Mouse (Mus musculus) gastrocnemius, adult 8-10 months (tissue): Measurements from ENCODE around the gene Slc41a2. TPM values are rescaled to one million over a fixed set of nuclear protein-coding genes. Genes with fewer than 3 reads are reported as not detected.

Experiments
- DNase-seq, 2 experiments: peaks; one replicate each; pipeline ENCODE4 v3.0.0; 2022; ENCODE audit warnings: low spot score in 2 of 2
- total RNA-seq, 4 experiments: library from RNA; stranded (reverse); gene quantifications; 2 replicates each; pipeline ENCODE4 v1.2.4; 2022

Slc41a2 gene
- total RNA-seq, 4 experiments from 2014 or later: 0.35 to 0.76 (median 0.36) TPM

- no peak for DNase-seq
Observed at GRCm38 (mm10) chr10:83320396-83320795, 17.3 kb downstream of the Slc41a2 start.

- no peak for DNase-seq
Observed at GRCm38 (mm10) chr10:83313033-83313432, 24.6 kb downstream of the Slc41a2 start.

DNA sequence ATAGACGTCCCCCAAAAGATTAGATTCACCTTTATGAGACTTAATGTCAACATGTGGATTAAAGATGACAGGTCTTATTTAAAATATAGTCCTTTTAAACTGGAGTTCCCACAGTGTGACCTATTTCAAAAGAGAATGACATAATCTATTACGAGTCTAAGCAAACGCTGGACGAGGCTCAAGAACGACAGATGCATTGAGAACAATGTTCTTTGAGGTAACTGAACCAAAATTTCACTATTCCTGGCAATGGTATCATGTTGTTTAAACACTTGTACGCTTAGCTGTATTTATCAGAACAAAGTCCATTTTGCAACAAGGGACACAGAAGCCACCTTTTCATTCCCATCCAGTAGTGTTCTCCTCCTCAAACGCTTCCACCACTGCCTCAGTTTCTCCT lies 27.3 kb downstream of the Slc41a2 start:
- no peak for DNase-seq

- DNase-seq: no peak
Observed at GRCm38 (mm10) chr10:83301687-83302086, 36.0 kb downstream of the Slc41a2 start.

DNA sequence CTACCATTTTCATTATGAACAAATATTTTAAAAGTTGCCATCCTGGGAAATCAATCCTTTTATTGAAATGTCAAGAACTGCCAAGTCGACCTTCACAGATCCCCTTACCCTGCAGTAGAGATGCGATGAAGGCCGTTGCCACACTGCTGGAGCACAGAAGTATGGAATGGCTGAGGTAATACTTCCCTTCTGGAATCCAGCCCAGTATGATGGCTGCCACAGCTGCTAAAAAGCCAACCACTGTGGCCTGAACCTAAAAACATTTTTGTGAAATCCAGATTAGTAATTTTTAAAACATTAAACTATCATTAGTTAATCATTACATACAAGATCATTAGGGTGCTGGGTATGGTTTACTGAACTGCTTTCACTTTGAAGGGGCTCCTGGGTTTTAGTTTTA lies 36.6 kb downstream of the Slc41a2 start:
- DNase-seq: no peak

DNA sequence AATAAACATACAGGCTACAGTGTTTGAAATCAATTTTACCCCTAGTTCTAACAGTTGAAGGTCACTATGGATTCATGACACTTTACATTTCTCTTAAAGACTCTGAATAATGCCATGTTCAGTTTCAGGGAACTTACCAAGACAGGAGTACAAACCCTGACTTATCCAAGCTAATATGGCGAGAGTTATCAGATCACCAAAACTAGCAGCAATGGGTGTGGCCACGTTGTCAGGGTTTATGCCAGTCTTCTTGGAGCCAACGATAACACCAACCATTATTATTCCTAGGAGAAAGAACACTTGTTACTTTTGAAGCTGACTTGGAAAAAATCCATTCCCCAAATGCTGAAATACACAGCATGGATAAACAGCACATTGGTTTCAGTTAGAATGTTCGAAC lies 40.7 kb downstream of the Slc41a2 start:
- DNase-seq: no peak

DNA sequence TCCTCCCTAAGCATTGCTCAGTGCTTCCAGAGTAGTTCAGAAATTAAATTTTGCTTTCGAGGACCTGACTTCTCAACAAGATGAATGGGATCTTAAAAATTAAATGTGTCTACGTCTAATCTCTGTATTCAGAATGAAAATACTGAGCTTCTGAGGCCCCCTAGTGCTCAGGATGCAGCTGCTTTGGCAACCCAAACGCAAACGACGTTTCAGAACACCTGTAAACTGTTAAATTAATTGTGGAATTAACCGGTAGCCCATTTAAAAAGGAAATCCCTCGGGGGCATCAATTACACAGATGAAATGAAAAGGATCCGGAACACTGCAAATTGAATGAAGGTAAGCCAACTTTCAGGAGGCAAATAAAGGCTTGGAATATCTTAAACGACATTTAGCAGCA lies 42.9 kb downstream of the Slc41a2 start:
- no peak for DNase-seq

GRCm38 (mm10) chr10:83293352-83293751 lies 44.3 kb downstream of the Slc41a2 start:
- DNase-seq: no peak

DNA sequence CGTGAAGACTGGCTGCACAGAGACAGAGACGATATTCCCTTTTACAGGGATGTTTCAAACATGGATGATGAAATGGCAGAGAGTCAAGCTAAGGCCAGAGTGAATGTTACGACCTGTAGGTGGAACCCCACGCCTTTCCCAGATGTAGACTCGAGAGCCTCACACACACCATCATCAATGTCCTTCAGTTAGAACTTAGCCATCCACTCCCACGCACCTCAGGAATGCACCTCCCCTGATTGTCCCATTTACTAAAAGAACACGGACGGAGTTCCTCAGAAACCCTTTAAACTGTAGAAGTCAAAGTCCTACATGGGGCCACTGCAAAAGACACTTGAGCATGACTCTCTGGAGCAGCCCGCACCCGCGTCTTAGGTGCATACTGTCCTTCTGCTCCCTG lies 46.0 kb downstream of the Slc41a2 start:
- DNase-seq: no peak

- DNase-seq: no peak
Observed at GRCm38 (mm10) chr10:83287828-83288227, 49.9 kb downstream of the Slc41a2 start.

- no peak for DNase-seq
Observed at GRCm38 (mm10) chr10:83286399-83286798, 51.3 kb downstream of the Slc41a2 start.

- no peak for DNase-seq
Observed at GRCm38 (mm10) chr10:83285724-83286256, 51.9 kb downstream of the Slc41a2 start.

GRCm38 (mm10) chr10:83284916-83285315 lies 52.8 kb downstream of the Slc41a2 start:
- no peak for DNase-seq

DNA sequence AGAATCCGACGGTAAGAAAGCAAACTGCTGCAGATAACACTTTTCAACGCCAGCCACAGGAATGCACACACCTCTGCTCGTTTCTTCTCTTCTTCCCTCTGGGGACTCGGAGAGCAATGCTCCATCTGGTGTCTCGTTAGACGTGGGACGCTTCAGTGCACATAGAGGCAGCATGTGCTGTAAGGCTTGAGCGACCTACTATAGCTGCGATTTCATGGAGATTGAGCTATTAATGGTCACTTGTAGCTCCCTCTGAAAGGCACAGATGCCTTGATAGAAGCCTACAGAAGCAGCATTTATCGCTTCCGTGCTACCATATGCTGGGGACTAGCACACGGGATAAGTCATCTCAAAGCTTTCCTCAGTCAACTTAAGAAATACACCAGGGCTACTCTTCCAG lies 71.0 kb downstream of the Slc41a2 start:
- no peak for DNase-seq

DNA sequence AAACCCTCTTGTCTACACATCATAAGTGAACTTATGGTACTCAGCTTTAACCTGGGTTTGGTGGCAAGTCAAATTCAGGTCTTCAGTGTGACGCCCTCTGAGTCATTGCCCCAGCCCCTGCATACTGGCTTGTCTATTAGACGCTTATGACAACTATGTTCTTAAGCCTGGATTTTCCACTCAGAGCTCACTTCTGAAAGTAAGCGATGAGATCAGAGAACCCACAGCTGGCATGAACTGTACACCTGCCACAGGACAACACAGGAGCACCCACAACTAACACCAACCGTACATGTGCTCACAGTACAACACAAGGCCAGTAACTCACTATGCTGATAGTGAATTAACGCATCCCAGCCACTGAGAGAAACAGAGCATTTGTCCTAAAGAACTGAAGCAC lies 71.4 kb downstream of the Slc41a2 start:
- no peak for DNase-seq

GRCm38 (mm10) chr10:83264680-83265079 lies 73.0 kb downstream of the Slc41a2 start:
- DNase-seq: no peak

DNA sequence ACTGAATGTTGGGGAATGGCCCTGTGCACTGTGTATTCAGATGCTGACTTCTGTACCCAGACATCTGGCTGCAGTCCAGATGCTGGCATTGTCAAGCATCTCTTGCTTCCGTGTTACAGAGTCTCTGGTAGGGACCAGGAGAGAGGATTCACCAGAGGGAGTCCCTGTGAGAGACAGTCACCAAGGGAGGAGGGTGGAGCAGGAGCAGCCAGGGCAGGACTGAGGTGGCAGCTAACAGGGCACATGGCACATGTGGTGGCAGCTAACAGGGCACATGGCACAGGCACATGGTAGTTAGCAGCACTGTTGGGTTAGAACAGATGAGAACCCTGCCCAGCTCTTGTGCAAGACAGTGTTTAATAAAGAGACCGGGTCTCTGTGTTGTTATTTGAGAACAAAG lies 73.6 kb downstream of the Slc41a2 start:
- DNase-seq: no peak

- no peak for DNase-seq
Observed at GRCm38 (mm10) chr10:83261264-83261663, 76.4 kb downstream of the Slc41a2 start.

DNA sequence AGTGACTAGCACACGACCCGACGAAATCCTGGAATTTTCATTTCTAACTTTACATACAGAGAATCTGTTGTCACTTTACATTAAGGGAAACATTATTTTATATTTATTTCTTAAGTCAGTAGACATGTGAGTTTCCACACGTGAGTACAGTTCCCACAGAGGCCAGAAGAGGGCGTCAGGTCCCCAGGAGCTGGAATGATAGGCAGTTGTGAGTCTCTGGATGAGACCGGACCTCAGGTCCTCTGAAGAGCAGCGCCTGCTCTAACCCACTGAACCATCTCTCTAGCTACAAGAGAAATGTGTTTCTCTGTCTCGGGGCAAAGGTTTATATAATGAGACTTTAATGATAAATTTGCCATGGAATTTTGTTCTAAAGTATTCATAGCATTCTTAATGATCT lies 86.3 kb downstream of the Slc41a2 start:
- no peak for DNase-seq

GRCm38 (mm10) chr10:83248036-83248435 lies 89.6 kb downstream of the Slc41a2 start:
- DNase-seq: no peak

DNA sequence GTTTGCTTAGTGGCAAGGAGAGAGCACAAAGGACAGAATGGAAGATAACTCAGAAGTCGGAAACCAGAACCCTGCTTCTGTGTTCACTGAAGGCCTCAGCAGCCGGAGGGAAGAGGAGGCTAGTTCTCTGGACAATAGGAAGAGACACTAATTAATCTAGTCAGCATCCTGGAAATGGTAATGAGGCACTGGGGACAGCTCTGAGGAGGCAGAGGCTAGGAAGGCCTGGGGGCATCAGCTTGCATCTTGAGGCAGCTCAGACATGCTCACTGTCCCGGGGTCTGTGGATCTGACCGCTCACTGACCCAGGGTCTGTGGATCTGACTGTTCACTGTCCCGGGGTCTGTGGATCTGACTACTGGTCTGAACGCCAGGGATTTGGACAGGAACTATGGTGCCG lies 92.0 kb downstream of the Slc41a2 start:
- no peak for DNase-seq

DNA sequence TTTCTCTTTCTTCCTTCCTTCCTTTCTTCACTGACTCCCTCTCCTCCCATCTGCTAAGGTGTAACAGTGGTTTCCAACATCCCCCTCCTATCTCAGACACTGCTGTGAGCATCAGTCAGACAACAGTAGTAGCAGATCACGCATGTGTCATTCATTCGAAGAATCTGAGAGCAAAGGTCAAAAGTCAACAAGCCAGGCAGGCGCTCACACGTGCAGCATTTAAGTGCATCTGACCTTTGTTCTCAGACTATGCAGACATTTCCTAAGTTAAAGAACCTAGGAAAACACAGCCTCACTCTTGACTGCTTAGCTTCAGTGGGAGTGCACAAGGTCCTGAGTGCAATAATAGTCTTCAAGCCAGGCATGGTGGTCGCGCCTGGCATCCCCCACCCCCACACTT lies 93.6 kb downstream of the Slc41a2 start:
- DNase-seq: no peak

DNA sequence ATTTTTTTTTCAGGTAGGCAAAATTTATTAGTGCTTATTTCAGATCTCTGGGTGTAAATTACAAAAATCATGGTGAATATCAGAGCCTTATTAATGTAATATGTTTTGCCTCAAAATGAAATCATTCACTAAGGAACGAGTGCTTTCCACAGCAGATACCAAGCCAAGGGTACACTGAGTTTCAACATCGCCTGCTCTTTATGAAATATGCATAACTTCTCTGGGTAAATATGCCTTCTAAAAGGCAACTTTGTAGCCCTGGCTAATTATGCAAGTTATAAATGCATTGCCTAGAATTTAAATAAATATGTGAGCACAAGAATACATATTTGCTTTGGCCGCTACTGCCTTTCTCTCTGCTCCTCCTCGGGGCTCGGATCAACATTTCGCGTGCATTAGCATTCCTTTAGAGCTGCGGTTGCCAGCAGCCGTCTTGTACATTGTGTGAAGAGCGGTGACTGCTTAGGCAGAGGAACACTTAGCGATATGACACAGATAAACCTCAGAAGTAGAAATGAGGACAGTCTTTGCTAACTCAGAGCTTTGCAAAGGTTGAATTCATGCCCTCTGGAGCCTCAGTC lies 95.5 kb downstream of the Slc41a2 start:
- no peak for DNase-seq

DNA sequence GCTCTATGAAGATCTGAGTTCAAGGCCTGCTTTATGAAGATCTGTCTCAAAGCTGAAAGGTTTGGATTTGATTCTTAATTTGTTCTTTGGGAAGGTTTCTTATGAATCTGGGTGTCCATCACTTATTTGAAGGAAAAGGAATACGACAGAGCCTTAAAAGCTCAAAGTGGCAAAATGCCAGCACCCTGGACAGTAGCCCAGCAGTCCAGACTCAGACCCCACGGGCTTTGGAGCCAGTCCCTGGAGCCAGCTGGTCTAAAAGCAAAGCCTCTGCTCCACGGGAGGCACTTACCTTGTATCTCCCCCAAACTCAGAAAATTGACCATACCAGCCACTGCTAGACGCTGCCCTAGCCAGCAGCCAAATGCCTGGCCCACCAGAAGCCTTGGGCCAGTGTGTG lies 103.3 kb downstream of the Slc41a2 start:
- DNase-seq: no peak
